In the genomic region with DNA sequence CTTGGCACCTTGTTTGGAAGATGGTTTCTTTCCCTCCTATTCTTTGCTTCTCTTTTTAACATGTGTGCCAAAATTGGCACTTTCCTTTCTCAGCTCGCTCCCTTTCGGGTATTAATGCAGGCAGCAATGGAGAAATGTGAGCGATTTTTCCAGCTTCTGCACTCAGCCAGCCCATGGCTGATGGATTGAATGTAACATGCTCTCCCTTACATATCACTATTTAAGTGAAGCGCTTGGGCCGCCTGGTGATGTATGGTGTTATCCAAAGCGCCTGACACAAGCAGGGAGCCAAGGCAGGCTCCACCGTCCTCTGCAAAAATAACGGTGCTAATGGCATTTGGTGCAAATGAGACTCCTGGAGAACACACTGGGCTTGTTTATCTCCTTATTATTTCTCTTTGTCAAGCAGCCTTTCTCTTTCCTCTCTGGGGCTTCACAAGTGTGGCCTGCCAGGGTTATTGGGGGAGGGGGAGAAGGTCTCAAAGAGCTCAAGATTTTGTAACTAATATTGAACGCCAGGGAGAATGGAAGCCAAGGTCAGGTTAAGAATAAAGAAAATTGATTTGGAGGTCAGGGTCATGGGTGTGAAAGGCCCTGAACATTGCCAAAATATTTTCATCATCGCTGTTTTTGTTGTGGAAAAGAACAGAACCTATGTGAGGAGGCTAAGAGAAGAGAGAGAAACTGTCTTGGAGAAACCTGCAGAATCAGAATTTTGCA, we compare ENCODE assay signal across 12 mouse cellular contexts.
A peak's percentile ranks its signal among the peaks of the same experiment; 100 is the strongest.
DNase-seq lines count a peak whose midpoint lies in the region; ATAC-seq and TF ChIP-seq lines count a peak whose summit lies in the region.
"Had no signal": no experiment of that assay in that cellular context is flagged by ENCODE, and none has a peak within 500 bp of the region (broad histone marks: within the 10 kb centered on the region; RNA-seq: fewer than 3 reads in every experiment).

No protein-coding gene starts in this region.

- H3K9me3 ChIP-seq in forebrain, embryonic 10.5 days: no peaks in the 10 kb centered on the region
- no peaks in the 10 kb centered on the region for H3K9me3 ChIP-seq in hindbrain, postnatal 0 days (ENCODE audit: low read length)
- H3K9me3 ChIP-seq: embryonic facial prominence, embryonic 12.5 days; liver, embryonic 12.5 days had no signal

- WGBS in forebrain, embryonic 10.5 days: 58% methylated on average over 10 of the region's 10 CpGs
- WGBS in hindbrain, postnatal 0 days: 33% methylated on average over 10 of the region's 10 CpGs
- WGBS in olfactory bulb, adult 2 months: 34% methylated on average over 10 of the region's 10 CpGs
- WGBS in thymus, adult 2 months: 91% methylated on average over 10 of the region's 10 CpGs

- H3K27me3 ChIP-seq in forebrain, embryonic 10.5 days (ENCODE audit: poor library complexity, severe bottlenecking): no peaks in the 10 kb centered on the region
- H3K27me3 ChIP-seq in hindbrain, postnatal 0 days (ENCODE audit: insufficient read depth, low read length): no peaks in the 10 kb centered on the region
- H3K27me3 ChIP-seq in thymus, adult 2 months (ENCODE audit: control insufficient read depth, insufficient read depth, low read length): no peaks in the 10 kb centered on the region
- H3K27me3 ChIP-seq: embryonic facial prominence, embryonic 12.5 days had no signal

- peak overlapping the region; percentile 74 for H3K27ac ChIP-seq in forebrain, embryonic 10.5 days
- peak overlapping the region; percentile 51; the same call in 1 of the 2 replicates for H3K27ac ChIP-seq in hindbrain, postnatal 0 days
- H3K27ac ChIP-seq in olfactory bulb, adult 2 months (ENCODE audit: insufficient read depth, low read depth, low read length): peak overlapping the region; percentile 58
- no peak overlapping the region for H3K27ac ChIP-seq in thymus, adult 2 months (ENCODE audit: control insufficient read depth, insufficient read depth, low read length)
- H3K27ac ChIP-seq: embryonic facial prominence, embryonic 12.5 days; liver, embryonic 12.5 days had no signal

- no peak overlapping the region for H3K4me3 ChIP-seq in forebrain, embryonic 10.5 days
- H3K4me3 ChIP-seq in hindbrain, postnatal 0 days (ENCODE audit: low read length): no peak overlapping the region
- H3K4me3 ChIP-seq in olfactory bulb, adult 2 months (ENCODE audit: insufficient read depth, low read depth, low read length): no peak overlapping the region
- H3K4me3 ChIP-seq in thymus, adult 2 months (ENCODE audit: control insufficient read depth, insufficient read depth, low read length): no peak overlapping the region
- H3K4me3 ChIP-seq: embryonic facial prominence, embryonic 12.5 days; liver, embryonic 12.5 days had no signal

- no peak for TF ChIP-seq POLR2A in olfactory bulb, adult 2 months (IDR thresholded peaks at IDR 0.05; ENCODE audit: insufficient read depth, low read depth, low read length)
- no peak for TF ChIP-seq POLR2A in thymus, adult 2 months (IDR thresholded peaks at IDR 0.05; ENCODE audit: control insufficient read depth, extremely low read depth, insufficient read depth, low read length, poor library complexity)

- peak overlapping the region; percentile 21; the same call in 1 of the 2 replicates for H3K9ac ChIP-seq in hindbrain, postnatal 0 days (replicated peaks; ENCODE audit: low read length)
- H3K9ac ChIP-seq: embryonic facial prominence, embryonic 12.5 days; liver, embryonic 12.5 days had no signal

- peak; percentile 22 to 81 for DNase-seq in adrenal gland, adult (ENCODE audit: inconsistent age in 2 of 2, low spot score in 1 of 2)
- DNase-seq in adrenal gland, postnatal 4 days (ENCODE audit: low spot score in 2 of 2): no peak
- peak; percentile 19 for DNase-seq in forebrain, embryonic 10.5 days (ENCODE audit: extremely low spot score, low spot score)
- DNase-seq in hindbrain, postnatal 0 days (ENCODE audit: low spot score): peak; percentile 35
- DNase-seq in thymus, adult 2 months: no peak
- no peak for DNase-seq in heart, postnatal 25 days (ENCODE audit: low spot score)
- DNase-seq in liver: no peak
- DNase-seq: heart, postnatal 36 days; spleen, adult 18-20 months had no signal

- H3K4me1 ChIP-seq in forebrain, embryonic 10.5 days: peaks cover 38% of the 10 kb centered on the region
- peaks cover 18% of the 10 kb centered on the region for H3K4me1 ChIP-seq in hindbrain, postnatal 0 days (ENCODE audit: insufficient read depth, low read length)
- H3K4me1 ChIP-seq in olfactory bulb, adult 2 months (ENCODE audit: control insufficient read depth, insufficient read depth, low read length): peaks cover 15% of the 10 kb centered on the region
- H3K4me1 ChIP-seq in thymus, adult 2 months (replicated peaks; ENCODE audit: control insufficient read depth, insufficient read depth, low read length): no peaks in the 10 kb centered on the region
- H3K4me1 ChIP-seq: liver, embryonic 12.5 days had no signal

- TF ChIP-seq CTCF in hindbrain, postnatal 0 days (IDR thresholded peaks at IDR 0.05; ENCODE audit: low read depth): no peak
- TF ChIP-seq CTCF in olfactory bulb, adult 2 months (IDR thresholded peaks at IDR 0.05; ENCODE audit: insufficient read depth, low read depth, low read length): no peak
- no peak for TF ChIP-seq CTCF in thymus, adult 2 months (IDR thresholded peaks at IDR 0.05; ENCODE audit: borderline replicate concordance, control insufficient read depth, extremely low read depth, insufficient read depth, low read length, poor library complexity)

- intact Hi-C loops in heart, postnatal 25 days (cut with DNase I): no loop called here

- peak overlapping the region; percentile 13; the same call in 1 of the 2 replicates for H3K4me2 ChIP-seq in hindbrain, postnatal 0 days (ENCODE audit: low read depth, low read length)
- H3K4me2 ChIP-seq: embryonic facial prominence, embryonic 12.5 days; liver, embryonic 12.5 days had no signal

- H3K36me3 ChIP-seq in forebrain, embryonic 10.5 days (replicated peaks): no peaks in the 10 kb centered on the region
- H3K36me3 ChIP-seq in hindbrain, postnatal 0 days (ENCODE audit: insufficient read depth, low read length): no peaks in the 10 kb centered on the region
- no peaks in the 10 kb centered on the region for H3K36me3 ChIP-seq in thymus, adult 2 months (ENCODE audit: control insufficient read depth, insufficient read depth, low read length)
- H3K36me3 ChIP-seq: embryonic facial prominence, embryonic 12.5 days; liver, embryonic 12.5 days had no signal

- 0 out of 2 replicates have a peak, but pooled peaks have one; percentile 6 for ATAC-seq in hindbrain, postnatal 0 days
- ATAC-seq: liver, embryonic 12.5 days had no signal

Comparison
In these comparisons a context has a peak if more than half of its experiments do, and no peak if none do; other contexts are left out.
1. DNase-seq: peak in adrenal gland, adult (2 of 2), forebrain, embryonic 10.5 days (single experiment) and hindbrain, postnatal 0 days (single experiment); none in adrenal gland, postnatal 4 days (0 of 2), thymus, adult 2 months (single experiment), heart, postnatal 25 days (single experiment) and liver (single experiment).